Mouse (Mus musculus): Measurements from ENCODE around the gene Olfr1339.

Olfr1339 gene
- long read RNA-seq, experiment 1: 0 reads
- long read RNA-seq, experiment 2: 0 reads

GRCm38 (mm10) chr4:118731875-118732274 lies at the start of gene Olfr1339:
Gene Olfr1339 (plus strand): TSS chr4:118732175.
- intact Hi-C loops (cut with DNase I): no loop called here

- intact Hi-C loops (cut with DNase I): no loop called here
Observed at GRCm38 (mm10) chr4:118687086-118687485, 44.9 kb upstream of the Olfr1339 start.

GRCm38 (mm10) chr4:118692412-118692973 lies 39.5 kb upstream of the Olfr1339 start, which contains the start of gene Olfr1342:
Gene Olfr1342 (minus strand): TSS chr4:118692756.
- intact Hi-C loops (cut with DNase I): no loop called here

- intact Hi-C loops (cut with DNase I): no loop called here
Observed at GRCm38 (mm10) chr4:118693812-118694211, 38.2 kb upstream of the Olfr1339 start.

GRCm38 (mm10) chr4:118703223-118703622 lies 28.8 kb upstream of the Olfr1339 start, which contains the start of gene Olfr1341:
Gene Olfr1341 (plus strand): TSS chr4:118703523.
- intact Hi-C loops (cut with DNase I): no loop called here

- intact Hi-C loops (cut with DNase I): no loop called here
Observed at GRCm38 (mm10) chr4:118708086-118708485, 23.9 kb upstream of the Olfr1339 start.

GRCm38 (mm10) chr4:118711656-118712055 lies 20.3 kb upstream of the Olfr1339 start:
- intact Hi-C loops (cut with DNase I): no loop called here

- intact Hi-C loops (cut with DNase I): no loop called here
Observed at GRCm38 (mm10) chr4:118719838-118720237, 12.1 kb upstream of the Olfr1339 start, which contains the start of gene Olfr1340. Gene Olfr1340 (plus strand): TSS chr4:118720138.

GRCm38 (mm10) chr4:118721742-118722483 lies 10.1 kb upstream of the Olfr1339 start:
- intact Hi-C loops (cut with DNase I): no loop called here

- intact Hi-C loops (cut with DNase I): no loop called here
Observed at GRCm38 (mm10) chr4:118739574-118739973, 7.6 kb downstream of the Olfr1339 start.

GRCm38 (mm10) chr4:118740988-118741698 lies 9.2 kb downstream of the Olfr1339 start:
- intact Hi-C loops (cut with DNase I): no loop called here

- intact Hi-C loops (cut with DNase I): no loop called here
Observed at GRCm38 (mm10) chr4:118741881-118742280, 9.9 kb downstream of the Olfr1339 start.

- intact Hi-C loops (cut with DNase I): no loop called here
Observed at GRCm38 (mm10) chr4:118758637-118759036, 26.7 kb downstream of the Olfr1339 start, which contains the start of gene Olfr1338. Gene Olfr1338 (minus strand): TSS chr4:118758737.

GRCm38 (mm10) chr4:118782486-118782885 lies 50.5 kb downstream of the Olfr1339 start, which contains the start of gene Olfr1337:
Gene Olfr1337 (minus strand): TSS chr4:118782586.
- intact Hi-C loops (cut with DNase I): no loop called here
